Mouse (Mus musculus) midbrain, postnatal 0 days (tissue): ENCODE measurements at regions not wholly inside any gene's neighbourhood (a gene's known extent, or its start where the extent isn't known, plus 50 kb on each side); places are given as distances from the start of the nearest gene placed in this dataset.

ENCODE experiments used
- ATAC-seq: fragments of 200-750 bp; cut with Nextera tagmentation; 2 replicates; pipeline ENCODE4 v1.8.0; 2017; ENCODE audit warnings: moderate number of reproducible peaks, mild to moderate bottlenecking, moderate TSS enrichment, moderate library complexity; ENCODE audit not compliant: low FRiP score
- DNase-seq: peaks from one replicate; pipeline ENCODE4 v3.0.0-alpha.2; 2015; ENCODE audit warnings: low spot score
- H3K27ac ChIP-seq: fragments of 300-500 bp; sonication (generic); 2 replicates; pipeline ENCODE4 v1.5.1; 2014; ENCODE audit warnings: low read depth, mild to moderate bottlenecking, low read length, mixed read lengths
- H3K27me3 ChIP-seq: fragments of 300-500 bp; sonication (generic); 2 replicates; pipeline ENCODE4 v1.6.1; 2014; ENCODE audit warnings: low read length, control low read depth, mixed read lengths; ENCODE audit not compliant: insufficient read depth
- H3K36me3 ChIP-seq: fragments of 300-500 bp; sonication (generic); 2 replicates; pipeline ENCODE4 v1.6.1; 2014; ENCODE audit warnings: low read length, control low read depth, mixed read lengths; ENCODE audit not compliant: insufficient read depth
- H3K4me1 ChIP-seq: fragments of 300-500 bp; sonication (generic); 2 replicates; pipeline ENCODE4 v1.6.1; 2014; ENCODE audit warnings: mild to moderate bottlenecking, control low read depth, antibody characterized with exemption, low read length, mixed read lengths; ENCODE audit not compliant: insufficient read depth
- H3K4me2 ChIP-seq: fragments of 300-500 bp; sonication (generic); 2 replicates; pipeline ENCODE4 v1.6.1; 2014; ENCODE audit warnings: low read depth, mild to moderate bottlenecking, low read length, mixed read lengths; ENCODE audit not compliant: poor library complexity, severe bottlenecking
- H3K4me3 ChIP-seq: fragments of 300-500 bp; sonication (generic); 2 replicates; pipeline ENCODE4 v1.5.1; 2014; ENCODE audit warnings: low read depth, mild to moderate bottlenecking, low read length, moderate library complexity
- H3K9ac ChIP-seq: fragments of 300-500 bp; sonication (generic); replicated peaks from 2 replicates; pipeline ENCODE4 v1.6.1; 2014; ENCODE audit warnings: mild to moderate bottlenecking, low read length, moderate library complexity, mixed read lengths; ENCODE audit not compliant: poor library complexity, severe bottlenecking
- H3K9me3 ChIP-seq: fragments of 300-500 bp; sonication (generic); 2 replicates; pipeline ENCODE4 v1.6.1; 2016; ENCODE audit warnings: low read length, control low read depth
- CTCF ChIP-seq: IDR thresholded peaks from 2 replicates; pipeline ENCODE4 v1.5.1; 2016; ENCODE audit warnings: antibody characterized with exemption, mild to moderate bottlenecking
- WGBS: fragments of 180-500 bp; shearing (Covaris S2); extraction: QIAGEN DNeasy Blood & Tissue Kit; methylation state at CpG from one replicate; pipeline ENCODE4 v1.1.7; 2014; 5-methylcytosine and 5-hydroxymethylcytosine counted together

GRCm38 (mm10) chr11:22692281-22692857 lies 168.4 kb downstream of the B3gnt2 start:
- no peaks in the 10 kb centered on the region for H3K36me3 ChIP-seq
- H3K4me2 ChIP-seq = no peak overlapping the region
- no peaks in the 10 kb centered on the region for H3K4me1 ChIP-seq
- H3K4me3 ChIP-seq = no peak overlapping the region
- TF ChIP-seq CTCF = no peak
- no peak for DNase-seq
- H3K27me3 ChIP-seq = no peaks in the 10 kb centered on the region
- H3K27ac ChIP-seq = no peak overlapping the region
- 66% methylated on average over 5 of the region's 5 CpGs for WGBS
- no peak overlapping the region for H3K9ac ChIP-seq
- no peaks in the 10 kb centered on the region for H3K9me3 ChIP-seq
- ATAC-seq = no peak

DNA sequence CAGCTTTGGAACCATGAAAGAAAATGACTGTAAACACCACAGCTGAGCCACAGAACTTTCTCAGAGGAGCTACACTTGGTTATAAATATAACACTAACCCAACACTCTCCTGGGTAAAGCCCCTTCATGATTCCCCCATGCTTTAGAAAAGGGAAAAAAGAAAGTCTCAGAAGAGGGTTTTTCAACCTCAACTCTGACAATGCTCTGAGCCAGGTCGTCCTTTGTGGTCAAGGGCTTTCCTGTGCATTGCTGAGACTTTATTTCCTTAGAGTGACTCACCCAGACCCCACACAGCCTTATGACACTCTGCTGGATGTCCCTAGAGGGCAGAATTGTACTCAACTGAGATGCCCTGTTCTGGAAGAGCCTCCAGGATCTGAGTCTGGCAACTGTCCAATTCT lies 167.8 kb downstream of the B3gnt2 start:
- Histone ChIP-seq H3K27me3 (no peaks in the 10 kb centered on the region), H3K9ac (no peak overlapping the region), H3K9me3 (no peaks in the 10 kb centered on the region), H3K4me2 (no peak overlapping the region), H3K36me3 (no peaks in the 10 kb centered on the region), H3K27ac (no peak overlapping the region), H3K4me1 (no peaks in the 10 kb centered on the region), H3K4me3 (no peak overlapping the region)
- no peak for TF ChIP-seq CTCF
- no peak for DNase-seq
- WGBS = 55% methylated on average over 1 of the region's 1 CpGs
- ATAC-seq = no peak

- Histone ChIP-seq H3K4me3 (no peak overlapping the region), H3K36me3 (no peaks in the 10 kb centered on the region), H3K4me1 (no peaks in the 10 kb centered on the region; the same call in 1 of the 2 replicates), H3K4me2 (no peak overlapping the region), H3K27ac (no peak overlapping the region), H3K9me3 (no peaks in the 10 kb centered on the region), H3K9ac (no peak overlapping the region), H3K27me3 (no peaks in the 10 kb centered on the region)
- ATAC-seq = no peak
- 89% methylated on average over 2 of the region's 2 CpGs for WGBS
- no peak for TF ChIP-seq CTCF
- DNase-seq = no peak
Measured at GRCm38 (mm10) chr11:22693376-22693775, 167.4 kb downstream of the B3gnt2 start.

GRCm38 (mm10) chr11:22693984-22694383 lies 166.8 kb downstream of the B3gnt2 start:
- DNase-seq = no peak
- H3K9me3 ChIP-seq = no peaks in the 10 kb centered on the region
- H3K4me3 ChIP-seq = no peak overlapping the region
- no peak overlapping the region for H3K4me2 ChIP-seq
- no peak overlapping the region for H3K27ac ChIP-seq
- H3K9ac ChIP-seq = no peak overlapping the region
- no peak for ATAC-seq
- no peaks in the 10 kb centered on the region for H3K36me3 ChIP-seq
- H3K27me3 ChIP-seq = no peaks in the 10 kb centered on the region
- peaks cover 5% of the 10 kb centered on the region for H3K4me1 ChIP-seq
- TF ChIP-seq CTCF = no peak
- WGBS = 89% methylated on average over 2 of the region's 2 CpGs

DNA sequence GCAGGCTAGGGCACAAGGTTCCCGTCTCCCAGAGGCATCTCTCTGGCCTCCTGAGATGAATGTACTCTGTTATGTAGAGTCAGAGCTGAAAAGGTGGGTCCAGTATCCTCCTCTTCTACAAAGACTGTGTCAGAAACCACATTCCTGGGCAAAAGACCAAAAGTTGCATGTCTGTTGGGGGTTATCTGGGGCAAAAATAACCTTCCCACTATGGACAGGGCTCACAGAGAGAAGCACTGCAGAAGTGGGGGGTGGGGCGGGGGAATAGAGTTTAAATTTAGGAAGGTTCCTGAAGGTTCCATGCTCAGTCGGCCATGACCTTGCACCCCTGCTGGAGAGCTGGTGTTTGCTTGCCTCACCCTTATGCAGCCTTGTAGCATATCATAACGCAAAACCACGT lies 165.9 kb downstream of the B3gnt2 start:
- Histone ChIP-seq H3K4me3 (no peak overlapping the region), H3K36me3 (no peaks in the 10 kb centered on the region), H3K9me3 (no peaks in the 10 kb centered on the region), H3K4me2 (no peak overlapping the region), H3K27ac (no peak overlapping the region), H3K9ac (no peak overlapping the region), H3K4me1 (peaks cover 6% of the 10 kb centered on the region), H3K27me3 (no peaks in the 10 kb centered on the region)
- ATAC-seq (no peak), DNase-seq (no peak)
- WGBS = 82% methylated on average over 5 of the region's 5 CpGs
- no peak for TF ChIP-seq CTCF

DNA sequence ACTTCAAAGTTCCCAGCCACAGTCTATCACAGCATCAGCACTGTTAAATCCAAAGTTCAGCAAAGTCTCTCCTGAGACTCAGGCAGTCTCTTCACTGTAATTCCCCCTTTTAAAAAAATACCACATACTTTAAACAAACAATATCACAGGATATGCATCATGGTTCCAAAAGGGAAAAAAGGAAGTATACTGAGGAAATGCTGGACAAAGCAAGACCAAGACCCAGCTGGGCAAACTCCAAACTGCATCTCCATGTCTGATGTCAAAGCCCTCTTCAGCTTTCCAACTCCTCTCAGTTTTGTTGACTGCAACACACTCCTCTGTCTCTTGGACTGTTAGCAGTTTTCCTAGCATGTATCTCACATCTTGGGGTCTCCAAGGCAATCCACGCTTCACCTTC lies 165.5 kb downstream of the B3gnt2 start:
- peaks cover 6% of the 10 kb centered on the region for H3K4me1 ChIP-seq
- H3K27ac ChIP-seq = no peak overlapping the region
- ATAC-seq (no peak), DNase-seq (no peak)
- H3K27me3 ChIP-seq = no peaks in the 10 kb centered on the region
- H3K9ac ChIP-seq = no peak overlapping the region
- no peaks in the 10 kb centered on the region for H3K36me3 ChIP-seq
- no peak for TF ChIP-seq CTCF
- 88% methylated on average over 1 of the region's 1 CpGs for WGBS
- H3K9me3 ChIP-seq = no peaks in the 10 kb centered on the region
- no peak overlapping the region for H3K4me2 ChIP-seq
- H3K4me3 ChIP-seq = no peak overlapping the region
